Mouse (Mus musculus) heart, adult 2 months (tissue): Measurements from ENCODE around the gene Olfr828. TPM values are rescaled to one million over a fixed set of nuclear protein-coding genes. Genes with fewer than 3 reads are reported as not detected.

Experiments used
- DNase-seq, 2 experiments: peaks; one replicate each; pipeline ENCODE4 v3.0.0; 2021
- H3K27ac ChIP-seq: fragments of 200-600 bp; 2 replicates; pipeline ENCODE4 v1.8.1; 2022
- H3K27me3 ChIP-seq: fragments of 200-500 bp; 2 replicates; pipeline ENCODE4 v1.6.1; 2012; ENCODE audit warnings: mild to moderate bottlenecking, low read length, inconsistent platforms, mixed read lengths; ENCODE audit not compliant: control insufficient read depth, insufficient read depth
- H3K36me3 ChIP-seq: fragments of 200-500 bp; 2 replicates; pipeline ENCODE4 v1.6.1; 2012; ENCODE audit warnings: low read length, inconsistent platforms; ENCODE audit not compliant: control insufficient read depth, insufficient read depth
- H3K4me1 ChIP-seq: fragments of 200-500 bp; 2 replicates; pipeline ENCODE4 v1.6.1; 2011; ENCODE audit warnings: low read length; ENCODE audit not compliant: control insufficient read depth, insufficient read depth
- H3K4me3 ChIP-seq: fragments of 200-600 bp; 2 replicates; pipeline ENCODE4 v1.8.1; 2022
- H3K79me2 ChIP-seq: fragments of 200-500 bp; replicated peaks from 2 replicates; pipeline ENCODE4 v1.6.1; 2012; ENCODE audit warnings: mild to moderate bottlenecking, inconsistent platforms, low read length, moderate library complexity, mixed read lengths; ENCODE audit not compliant: control insufficient read depth, insufficient read depth
- H3K9ac ChIP-seq: fragments of 200-500 bp; 2 replicates; pipeline ENCODE4 v1.6.1; 2012; ENCODE audit warnings: low read depth, mild to moderate bottlenecking, control low read depth, inconsistent platforms, low read length, mixed read lengths
- CTCF ChIP-seq: fragments of 200-600 bp; IDR thresholded peaks from 2 replicates; pipeline ENCODE4 v1.8.1; 2022; ENCODE audit warnings: antibody characterized with exemption, mild to moderate bottlenecking, moderate library complexity
- EP300 ChIP-seq: fragments of 200-500 bp; IDR thresholded peaks from 2 replicates; pipeline ENCODE4 v1.6.1; 2011; ENCODE audit warnings: low read depth, low read length, control low read depth; ENCODE audit not compliant: insufficient read depth
- POLR2A ChIP-seq: fragments of 200-500 bp; IDR thresholded peaks from 2 replicates; pipeline ENCODE4 v1.6.1; 2011; ENCODE audit warnings: mild to moderate bottlenecking, low read depth, low read length, control low read depth; ENCODE audit not compliant: insufficient read depth
- WGBS: fragments of 180-500 bp; shearing (Covaris S2); methylation state at CpG from one replicate; pipeline ENCODE4 v1.1.7; 2018; 5-methylcytosine and 5-hydroxymethylcytosine counted together
- intact Hi-C: fragments of 180-260 bp; cut with DNase I; formaldehyde crosslinking; loops from one replicate; pipeline ENCODE4 v1.15.1; 2025
- long read RNA-seq: library from polyadenylated mRNA; stranded (forward); transcript quantifications from one replicate; pipeline ENCODE4 v2.0.0, GENCODE M21; 2021
- polyA plus RNA-seq: library from polyadenylated mRNA; depleted of rRNA; stranded (reverse); fragments of >200 nt; gene quantifications from 2 replicates; pipeline ENCODE4 v1.2.3, GENCODE M21; 2012; rRNA removed
- total RNA-seq, 2 experiments: library from RNA; stranded (reverse); gene quantifications; 2 replicates each; pipeline ENCODE4 v1.2.3; 2021

The Olfr828 gene
- total RNA-seq (not detected), polyA plus RNA-seq (not detected in 2 replicates)
- long read RNA-seq: 0 reads

DNA sequence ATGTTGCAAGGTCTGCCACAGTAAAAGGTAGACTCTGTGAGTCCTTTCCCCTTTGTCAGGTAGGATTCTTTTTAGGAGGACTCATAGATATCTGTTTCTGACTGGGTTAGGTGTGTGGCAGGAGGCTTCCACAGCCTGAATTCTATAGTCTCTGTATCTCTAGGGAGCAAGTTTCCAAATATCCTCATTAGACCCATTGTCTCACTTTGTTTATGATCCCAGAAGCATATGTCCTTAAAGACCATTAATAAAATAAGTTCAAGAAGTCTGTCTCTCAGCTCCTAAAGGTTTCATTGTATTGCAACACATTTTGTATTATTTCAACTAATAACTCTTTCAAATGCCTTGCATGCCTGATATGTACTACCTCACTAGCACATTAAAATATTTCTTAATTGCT, at the start of gene Olfr828:
Olfr828 (minus strand) TSS at position 101 of the 400 bp plus-strand sequence.
- intact Hi-C loops: no loop called here
- TF ChIP-seq POLR2A (no peak), CTCF (no peak), EP300 (no peak)

DNA sequence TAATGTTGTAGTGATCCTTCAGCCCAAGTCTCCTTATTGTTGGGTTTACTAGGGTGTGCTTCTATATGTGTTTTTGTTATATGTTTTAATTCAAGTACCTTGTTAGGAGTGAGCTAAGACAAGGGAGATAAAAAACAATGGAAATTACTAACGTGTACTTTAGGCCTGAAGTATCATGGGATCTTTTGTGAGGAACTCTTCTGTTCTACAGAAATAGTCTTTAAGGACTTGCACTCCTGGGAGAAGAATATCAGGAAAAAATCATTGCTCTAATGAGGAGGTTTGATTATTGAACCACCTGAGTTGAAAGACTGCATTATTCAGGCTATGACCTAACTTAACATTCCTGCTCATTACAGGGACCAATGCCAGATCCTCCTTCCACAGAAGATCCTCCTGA, 35.3 kb upstream of the Olfr828 start, which contains the start of gene Olfr829:
Olfr829 (plus strand) TSS at position 301 of the 400 bp plus-strand sequence.
- TF ChIP-seq POLR2A (no peak), EP300 (no peak), CTCF (no peak)
- H3K27ac ChIP-seq: no peak within 1 kb of the TSS
- H3K27me3 ChIP-seq: no peaks in the 10 kb centered on the region
- DNase-seq: no peak
- no peaks in the 10 kb centered on the region for H3K79me2 ChIP-seq
- no peaks in the 10 kb centered on the region for H3K36me3 ChIP-seq
- intact Hi-C loops: no loop called here
- H3K4me3 ChIP-seq: no peak within 1 kb of the TSS
- 40% methylated on average over 1 of the region's 1 CpGs for WGBS
- no peaks in the 10 kb centered on the region for H3K4me1 ChIP-seq
- no peak within 1 kb of the TSS for H3K9ac ChIP-seq

More for the DNA sequence above, at the start of gene Olfr828:
- Histone ChIP-seq H3K36me3 (no peaks in the 10 kb centered on the region), H3K4me3 (no peak within 1 kb of the TSS), H3K79me2 (no peaks in the 10 kb centered on the region), H3K27me3 (no peaks in the 10 kb centered on the region), H3K9ac (no peak within 1 kb of the TSS), H3K27ac (no peak within 1 kb of the TSS), H3K4me1 (no peaks in the 10 kb centered on the region)
- DNase-seq: no peak

DNA sequence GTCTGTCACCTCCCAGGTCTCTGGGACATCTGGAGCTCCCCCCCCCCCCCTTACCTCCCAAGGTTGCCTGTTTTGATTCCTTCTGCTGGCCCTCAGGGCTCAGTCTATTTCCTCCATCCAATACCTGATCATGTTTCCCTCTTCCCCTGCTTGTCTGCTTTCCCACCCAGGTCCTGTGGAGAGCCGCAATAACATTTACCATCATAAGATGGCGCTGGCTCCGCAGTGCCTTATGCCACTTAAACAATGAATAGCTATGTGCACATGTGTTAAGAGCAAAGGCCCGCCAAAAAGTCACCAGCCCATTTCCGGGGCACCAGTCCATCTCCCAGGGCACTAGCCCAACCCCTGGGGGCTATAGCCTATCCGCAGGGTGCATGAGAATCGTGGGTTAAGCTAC, 34.0 kb downstream of the Olfr828 start:
- Histone ChIP-seq H3K4me3 (no peak overlapping the region), H3K79me2 (no peaks in the 10 kb centered on the region), H3K27me3 (no peaks in the 10 kb centered on the region), H3K9ac (no peak overlapping the region), H3K27ac (no peak overlapping the region), H3K36me3 (no peaks in the 10 kb centered on the region), H3K4me1 (no peaks in the 10 kb centered on the region)
- 61% methylated on average over 7 of the region's 7 CpGs for WGBS
- no peak for DNase-seq
- intact Hi-C loops: no loop called here
- TF ChIP-seq CTCF (no peak), EP300 (no peak), POLR2A (no peak)

DNA sequence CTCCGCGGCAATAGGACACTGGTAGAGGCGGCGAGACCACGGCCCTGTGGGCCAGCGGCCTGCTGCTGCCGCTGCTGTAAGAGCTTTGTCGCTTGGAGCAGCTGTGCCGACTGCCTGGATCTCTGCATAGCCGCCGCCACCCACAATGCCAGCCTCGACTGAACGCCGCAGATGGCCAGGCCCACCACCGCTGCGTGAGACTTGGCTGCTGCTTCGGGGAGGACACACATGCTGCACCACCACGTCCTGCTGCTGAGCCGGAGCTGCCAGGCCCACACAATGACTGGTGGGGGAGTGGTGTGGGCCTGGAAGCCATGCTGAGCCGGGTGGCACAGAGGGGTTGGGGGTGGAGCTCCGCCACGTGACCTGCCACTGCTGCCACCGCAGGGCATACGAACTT, 39.9 kb downstream of the Olfr828 start:
- no peaks in the 10 kb centered on the region for H3K27me3 ChIP-seq
- 54% methylated on average over 24 of the region's 24 CpGs for WGBS
- no peak overlapping the region for H3K27ac ChIP-seq
- intact Hi-C loops: no loop called here
- no peak overlapping the region for H3K4me3 ChIP-seq
- H3K36me3 ChIP-seq: no peaks in the 10 kb centered on the region
- no peaks in the 10 kb centered on the region for H3K4me1 ChIP-seq
- no peak for DNase-seq
- TF ChIP-seq EP300 (no peak), CTCF (no peak), POLR2A (no peak)
- H3K79me2 ChIP-seq: no peaks in the 10 kb centered on the region
- H3K9ac ChIP-seq: no peak overlapping the region

DNA sequence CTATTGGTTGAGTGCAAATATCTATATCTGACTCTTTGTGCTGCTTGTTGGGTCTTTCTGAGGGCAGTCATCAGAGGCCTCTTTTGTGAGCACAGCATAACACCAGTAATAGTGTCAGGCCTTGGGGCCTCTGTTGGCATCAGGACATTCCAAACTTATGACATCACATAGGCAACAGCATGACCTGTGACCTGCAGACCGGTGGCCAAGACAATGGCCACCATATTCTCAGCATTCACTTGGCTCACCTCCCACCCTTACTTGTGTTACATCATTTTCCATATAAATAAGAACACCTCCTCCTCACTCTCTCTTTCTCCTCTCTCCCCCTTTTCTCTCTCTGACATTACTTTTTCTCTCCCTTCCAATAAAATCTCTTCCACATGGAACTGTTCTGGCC, 40.3 kb downstream of the Olfr828 start:
- H3K4me1 ChIP-seq: no peaks in the 10 kb centered on the region
- H3K27ac ChIP-seq: no peak overlapping the region
- H3K36me3 ChIP-seq: no peaks in the 10 kb centered on the region
- TF ChIP-seq POLR2A (no peak), EP300 (no peak), CTCF (no peak)
- H3K9ac ChIP-seq: no peak overlapping the region
- H3K79me2 ChIP-seq: no peaks in the 10 kb centered on the region
- WGBS: 48% methylated on average over 1 of the region's 1 CpGs
- intact Hi-C loops: no loop called here
- DNase-seq: no peak
- no peaks in the 10 kb centered on the region for H3K27me3 ChIP-seq
- no peak overlapping the region for H3K4me3 ChIP-seq

Other genes starting within 250 kb of the Olfr828 start
- gene Muc16, start 145.0 kb downstream of the Olfr828 start, total RNA-seq: 1 to 10 TPM; 5.1 to 6.6 TPM
- gene Muc16, start 145.0 kb downstream of the Olfr828 start, polyA plus RNA-seq: 3.9 and 5.1 TPM in 2 replicates
- gene Olfr24, start 55.5 kb downstream of the Olfr828 start, total RNA-seq: not detected
- not detected in 2 replicates for gene Olfr24, start 55.5 kb downstream of the Olfr828 start, polyA plus RNA-seq
- gene Olfr829, start 35.4 kb upstream of the Olfr828 start, total RNA-seq: not detected
- gene Olfr829, start 35.4 kb upstream of the Olfr828 start, polyA plus RNA-seq: not detected in 2 replicates
- not detected for gene Olfr830, start 55.2 kb upstream of the Olfr828 start, total RNA-seq
- gene Olfr830, start 55.2 kb upstream of the Olfr828 start, polyA plus RNA-seq: not detected in 2 replicates
- gene Olfr832, start 117.6 kb upstream of the Olfr828 start, total RNA-seq: not detected
- gene Olfr832, start 117.6 kb upstream of the Olfr828 start, polyA plus RNA-seq: not detected in 2 replicates
- gene Olfr834, start 168.5 kb upstream of the Olfr828 start, total RNA-seq: not detected
- not detected in 2 replicates for gene Olfr834, start 168.5 kb upstream of the Olfr828 start, polyA plus RNA-seq
- gene Olfr835, start 213.2 kb upstream of the Olfr828 start, total RNA-seq: not detected
- gene Olfr835, start 213.2 kb upstream of the Olfr828 start, polyA plus RNA-seq: not detected in 2 replicates